Comparison of ENCODE assay signal across 18 mouse cellular contexts in the genomic region with DNA sequence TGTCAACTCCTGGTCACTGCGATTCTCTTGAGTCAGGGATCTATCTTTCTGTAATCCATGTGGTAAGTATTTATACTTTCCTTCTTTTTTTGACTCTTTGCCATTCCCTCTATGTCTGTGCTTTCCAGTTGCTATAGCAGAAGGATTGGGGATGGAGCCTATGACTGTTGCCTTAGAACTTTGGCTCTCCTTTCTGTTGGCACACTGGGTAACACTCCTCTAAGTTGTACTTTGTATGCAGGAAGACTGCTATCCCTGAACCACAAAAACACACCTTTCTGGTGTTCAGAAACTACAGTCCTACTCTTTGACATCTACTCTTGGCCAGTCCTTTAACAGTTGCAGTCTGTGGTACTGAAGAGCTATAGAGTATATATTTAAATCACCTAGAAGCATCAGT.
DNase-seq lines count a peak whose midpoint lies in the region; ATAC-seq and TF ChIP-seq lines count a peak whose summit lies in the region.
"Had no signal": no experiment of that assay in that cellular context is flagged by ENCODE, and none has a peak within 500 bp of the region (broad histone marks: within the 10 kb centered on the region; RNA-seq: fewer than 3 reads in every experiment).

No protein-coding gene starts in this region.

- H3K4me1 ChIP-seq in hindbrain, embryonic 13.5 days (replicated peaks), result no peaks in the 10 kb centered on the region
- H3K4me1 ChIP-seq in hindbrain, embryonic 10.5 days (replicated peaks), result no peaks in the 10 kb centered on the region
- H3K4me1 ChIP-seq in hindbrain, embryonic 16.5 days (ENCODE audit: control insufficient read depth, insufficient read depth, low read depth, low read length), result no peaks in the 10 kb centered on the region
- H3K4me1 ChIP-seq in neural tube, embryonic 14.5 days (ENCODE audit: control insufficient read depth, insufficient read depth, low read length), result no peaks in the 10 kb centered on the region
- H3K4me1 ChIP-seq: neural tube, embryonic 12.5 days had no signal

- TF ChIP-seq CTCF in layer of hippocampus, adult 2 months (conservative IDR thresholded peaks at IDR 0.05), result no peak

- 94% methylated on average over 1 of the region's 1 CpGs for WGBS in hindbrain, embryonic 13.5 days
- WGBS in hindbrain, embryonic 10.5 days, result 97% methylated on average over 1 of the region's 1 CpGs
- 82% methylated on average over 1 of the region's 1 CpGs for WGBS in hindbrain, embryonic 16.5 days
- 95% methylated on average over 1 of the region's 1 CpGs for WGBS in neural tube, embryonic 14.5 days

- ATAC-seq in hindbrain, embryonic 13.5 days (ENCODE audit: low FRiP score), result no peak
- ATAC-seq in hindbrain, embryonic 16.5 days, result 0 out of 2 replicates have a peak, but pooled peaks have one; percentile 63
- ATAC-seq in neural tube, embryonic 14.5 days (ENCODE audit: low read depth), result no peak
- ATAC-seq: activated CD4-positive, CD25-positive, alpha-beta regulatory T cell, adult 4 months had no signal

- no peak overlapping the region for H3K9ac ChIP-seq in hindbrain, embryonic 13.5 days
- no peak overlapping the region for H3K9ac ChIP-seq in hindbrain, embryonic 16.5 days (ENCODE audit: low read depth, low read length)
- H3K9ac ChIP-seq in neural tube, embryonic 14.5 days (replicated peaks; ENCODE audit: low read depth, low read length), result no peak overlapping the region
- H3K9ac ChIP-seq: neural tube, embryonic 12.5 days had no signal

- no peaks in the 10 kb centered on the region for H3K27me3 ChIP-seq in hindbrain, embryonic 13.5 days
- no peaks in the 10 kb centered on the region for H3K27me3 ChIP-seq in hindbrain, embryonic 10.5 days (ENCODE audit: insufficient read depth, poor library complexity, severe bottlenecking)
- H3K27me3 ChIP-seq in hindbrain, embryonic 16.5 days (replicated peaks; ENCODE audit: control insufficient read depth, insufficient read depth, low read length), result no peaks in the 10 kb centered on the region
- H3K27me3 ChIP-seq in neural tube, embryonic 14.5 days (ENCODE audit: control insufficient read depth, insufficient read depth, low read length), result no peaks in the 10 kb centered on the region
- H3K27me3 ChIP-seq: neural tube, embryonic 12.5 days had no signal

- H3K9me3 ChIP-seq in hindbrain, embryonic 13.5 days, result no peaks in the 10 kb centered on the region
- no peaks in the 10 kb centered on the region for H3K9me3 ChIP-seq in hindbrain, embryonic 10.5 days
- H3K9me3 ChIP-seq in hindbrain, embryonic 16.5 days (ENCODE audit: control insufficient read depth, low read length), result no peaks in the 10 kb centered on the region
- H3K9me3 ChIP-seq in neural tube, embryonic 14.5 days (ENCODE audit: control insufficient read depth, low read length), result no peaks in the 10 kb centered on the region
- H3K9me3 ChIP-seq: heart, embryonic 10.5 days; neural tube, embryonic 12.5 days had no signal

- H3K27ac ChIP-seq in hindbrain, embryonic 13.5 days, result 0 out of 2 replicates have a peak overlapping the region, but pooled peaks have one; percentile 3
- no peak overlapping the region for H3K27ac ChIP-seq in hindbrain, embryonic 10.5 days
- peak overlapping the region; percentile 88 for H3K27ac ChIP-seq in layer of hippocampus, adult 2 months
- peak overlapping the region; percentile 67 for H3K27ac ChIP-seq in hindbrain, embryonic 16.5 days (ENCODE audit: low read depth, low read length)
- peak overlapping the region; percentile 48; the same call in 1 of the 2 replicates for H3K27ac ChIP-seq in neural tube, embryonic 14.5 days (ENCODE audit: low read depth, low read length)
- H3K27ac ChIP-seq: heart, embryonic 10.5 days; neural tube, embryonic 12.5 days; stomach, postnatal 0 days had no signal

- H3K4me3 ChIP-seq in hindbrain, embryonic 13.5 days, result no peak overlapping the region
- H3K4me3 ChIP-seq in hindbrain, embryonic 10.5 days, result no peak overlapping the region
- H3K4me3 ChIP-seq in layer of hippocampus, adult 2 months, result no peak overlapping the region
- no peak overlapping the region for H3K4me3 ChIP-seq in hindbrain, embryonic 16.5 days (ENCODE audit: low read length)
- H3K4me3 ChIP-seq in neural tube, embryonic 14.5 days (ENCODE audit: low read depth, low read length), result no peak overlapping the region
- H3K4me3 ChIP-seq: heart, embryonic 10.5 days; neural tube, embryonic 12.5 days had no signal

- H3K4me2 ChIP-seq in hindbrain, embryonic 13.5 days, result no peak overlapping the region
- no peak overlapping the region for H3K4me2 ChIP-seq in hindbrain, embryonic 16.5 days (ENCODE audit: low read length)
- H3K4me2 ChIP-seq in neural tube, embryonic 14.5 days (ENCODE audit: low read depth, low read length), result no peak overlapping the region
- H3K4me2 ChIP-seq: neural tube, embryonic 12.5 days had no signal

- H3K36me3 ChIP-seq in hindbrain, embryonic 13.5 days, result no peaks in the 10 kb centered on the region
- peaks cover 3% of the 10 kb centered on the region; the same call in 1 of the 2 replicates for H3K36me3 ChIP-seq in hindbrain, embryonic 10.5 days
- H3K36me3 ChIP-seq in hindbrain, embryonic 16.5 days (ENCODE audit: control insufficient read depth, insufficient read depth, low read length), result no peaks in the 10 kb centered on the region
- H3K36me3 ChIP-seq in neural tube, embryonic 14.5 days (ENCODE audit: control insufficient read depth, insufficient read depth, low read length), result no peaks in the 10 kb centered on the region
- H3K36me3 ChIP-seq: heart, embryonic 10.5 days; neural tube, embryonic 12.5 days had no signal

- DNase-seq in hindbrain, embryonic 10.5 days (ENCODE audit: low spot score), result no peak
- no peak for DNase-seq in layer of hippocampus, adult 2 months (ENCODE audit: low spot score in 2 of 2)
- no peak for DNase-seq in layer of hippocampus, adult 18-20 months (ENCODE audit: low spot score in 2 of 2)
- no peak for DNase-seq in ovary, postnatal 36 days (ENCODE audit: low spot score)
- DNase-seq: adrenal gland, adult 8-10 months; cerebellum, postnatal 14 days; kidney, adult 8-10 months; lung, postnatal 4 days; right cerebral cortex, postnatal 14 days; thymus, adult 2 months; thymus, postnatal 4 days had no signal
